Mouse (Mus musculus) 416B (cell line): ENCODE measurements around the gene Gm21876.
"Not testable (repeated sequence)": the region's sequence is repeated elsewhere in the genome, so short reads cannot be mapped to it uniquely, and the experiment has no call there.

Source experiments
- DNase-seq: peaks from one replicate; pipeline ENCODE4 v3.0.0; 2011; ENCODE audit warnings: low read depth

The Gm21876 gene

GRCm38 (mm10) chrX:21175553-21175952 lies at the start of gene Gm21876:
TSS of gene Gm21876 (minus strand) at chrX:21175653.
- no peak for DNase-seq

GRCm38 (mm10) chrX:21220422-21220821 lies 45.0 kb upstream of the Gm21876 start:
- DNase-seq: no peak

GRCm38 (mm10) chrX:21146675-21147074 lies 28.8 kb downstream of the Gm21876 start:
- not testable (repeated sequence) for DNase-seq
